Mouse (Mus musculus) spleen, adult 2 months (tissue): Measurements from ENCODE around the gene Gmeb2.

Experiments
- CTCF ChIP-seq: fragments of 200-500 bp; IDR thresholded peaks from 2 replicates; pipeline ENCODE4 v1.5.1; 2011; ENCODE audit warnings: mild to moderate bottlenecking, inconsistent platforms; ENCODE audit not compliant: insufficient read depth, insufficient read length, insufficient replicate concordance; ENCODE audit errors: extremely low read depth
- POLR2A ChIP-seq: fragments of 200-500 bp; IDR thresholded peaks from 2 replicates; pipeline ENCODE4 v1.6.1; 2011; ENCODE audit warnings: low read depth, low read length, inconsistent platforms

GRCm38 (mm10) chr2:181240806-181241440 lies 46.9 kb downstream of the Gmeb2 start:
- TF ChIP-seq POLR2A (no peak), CTCF (no peak)
